Comparison of ENCODE assay signal across 17 mouse cellular contexts in the genomic region with DNA sequence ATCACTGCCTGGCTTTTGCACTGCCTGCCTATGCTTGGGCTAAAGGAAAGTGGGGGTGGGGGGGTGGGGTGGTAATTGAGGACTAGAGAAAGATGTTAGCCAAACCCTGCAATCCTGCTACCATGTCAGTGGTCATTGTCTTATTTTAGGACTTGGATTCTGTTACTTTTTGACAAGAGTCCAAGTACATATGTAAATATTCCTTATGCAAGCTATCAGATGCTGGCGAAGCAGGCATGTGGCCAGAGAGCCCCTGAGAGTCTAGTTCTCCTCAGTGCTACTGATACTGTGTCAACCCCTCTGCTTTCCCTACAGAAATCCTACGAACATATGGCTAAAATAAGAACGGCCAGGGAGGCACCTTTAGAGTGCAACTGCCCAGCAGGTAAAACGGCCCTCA. TPM values are rescaled to one million over a fixed set of nuclear protein-coding genes. Genes with fewer than 3 reads are reported as not detected.
DNase-seq lines count a peak whose midpoint lies in the region; ATAC-seq and TF ChIP-seq lines count a peak whose summit lies in the region.
"Had no signal": no experiment of that assay in that cellular context is flagged by ENCODE, and none has a peak within 500 bp of the region (broad histone marks: within the 10 kb centered on the region; RNA-seq: fewer than 3 reads in every experiment).

No protein-coding gene starts in this region.

- no peak overlapping the region for H3K9ac ChIP-seq in hindbrain, embryonic 14.5 days
- no peak overlapping the region for H3K9ac ChIP-seq in lung, postnatal 0 days (replicated peaks; ENCODE audit: low read depth)
- no peak overlapping the region for H3K9ac ChIP-seq in hindbrain, postnatal 0 days (replicated peaks; ENCODE audit: low read length)
- H3K9ac ChIP-seq: liver, embryonic 15.5 days had no signal

- no peak for TF ChIP-seq CTCF in lung, postnatal 0 days (IDR thresholded peaks at IDR 0.05)
- TF ChIP-seq CTCF in hindbrain, postnatal 0 days (IDR thresholded peaks at IDR 0.05; ENCODE audit: low read depth): no peak

- H3K27ac ChIP-seq in hindbrain, embryonic 14.5 days: no peak overlapping the region
- H3K27ac ChIP-seq in hindbrain, embryonic 10.5 days: no peak overlapping the region
- H3K27ac ChIP-seq in lung, postnatal 0 days (ENCODE audit: low read length): no peak overlapping the region
- no peak overlapping the region for H3K27ac ChIP-seq in hindbrain, postnatal 0 days
- H3K27ac ChIP-seq: liver, embryonic 15.5 days had no signal

- no peak for ATAC-seq in hindbrain, embryonic 14.5 days (ENCODE audit: low FRiP score)
- no peak for ATAC-seq in lung, postnatal 0 days
- no peak for ATAC-seq in hindbrain, postnatal 0 days
- ATAC-seq: intestine, embryonic 16.5 days had no signal

- TF ChIP-seq POLR2A in myocyte (IDR thresholded peaks at IDR 0.05; ENCODE audit: insufficient read length, low read depth): no peak

- H3K4me1 ChIP-seq in hindbrain, embryonic 14.5 days (replicated peaks; ENCODE audit: control insufficient read depth, insufficient read depth, low read length): 0 out of 2 replicates have a peak, but pooled peaks cover 7% of the 10 kb centered on the region
- peaks cover 25% of the 10 kb centered on the region for H3K4me1 ChIP-seq in hindbrain, embryonic 10.5 days (replicated peaks)
- H3K4me1 ChIP-seq in lung, postnatal 0 days (ENCODE audit: insufficient read depth, low read depth, low read length): no peaks in the 10 kb centered on the region; the same call in 1 of the 2 replicates
- no peaks in the 10 kb centered on the region for H3K4me1 ChIP-seq in hindbrain, postnatal 0 days (ENCODE audit: insufficient read depth, low read length)
- H3K4me1 ChIP-seq: liver, embryonic 15.5 days had no signal

- no peaks in the 10 kb centered on the region for H3K36me3 ChIP-seq in hindbrain, embryonic 14.5 days (replicated peaks; ENCODE audit: control insufficient read depth, insufficient read depth)
- no peaks in the 10 kb centered on the region for H3K36me3 ChIP-seq in hindbrain, embryonic 10.5 days
- H3K36me3 ChIP-seq in lung, postnatal 0 days (ENCODE audit: insufficient read depth, low read length): no peaks in the 10 kb centered on the region
- no peaks in the 10 kb centered on the region for H3K36me3 ChIP-seq in hindbrain, postnatal 0 days (ENCODE audit: insufficient read depth, low read length)
- no peaks in the 10 kb centered on the region for H3K36me3 ChIP-seq in myocyte (ENCODE audit: control insufficient read depth, insufficient read depth)
- H3K36me3 ChIP-seq: liver, embryonic 15.5 days had no signal

- no peaks in the 10 kb centered on the region for H3K9me3 ChIP-seq in hindbrain, embryonic 14.5 days (ENCODE audit: control insufficient read depth, low read length)
- H3K9me3 ChIP-seq in hindbrain, embryonic 10.5 days: no peaks in the 10 kb centered on the region
- no peaks in the 10 kb centered on the region for H3K9me3 ChIP-seq in lung, postnatal 0 days (ENCODE audit: low read length)
- H3K9me3 ChIP-seq in hindbrain, postnatal 0 days (ENCODE audit: low read length): no peaks in the 10 kb centered on the region
- H3K9me3 ChIP-seq: liver, embryonic 15.5 days had no signal

- no peak overlapping the region for H3K4me3 ChIP-seq in hindbrain, embryonic 14.5 days (replicated peaks; ENCODE audit: low read length)
- no peak overlapping the region for H3K4me3 ChIP-seq in hindbrain, embryonic 10.5 days
- 0 out of 2 replicates have a peak overlapping the region, but pooled peaks have one; percentile 45 for H3K4me3 ChIP-seq in lung, postnatal 0 days (ENCODE audit: low read depth, low read length)
- H3K4me3 ChIP-seq in hindbrain, postnatal 0 days (ENCODE audit: low read length): no peak overlapping the region
- peak overlapping the region; percentile 32 for H3K4me3 ChIP-seq in myocyte
- H3K4me3 ChIP-seq: liver, embryonic 15.5 days; megakaryocyte, embryonic 14.5 days had no signal

- H3K27me3 ChIP-seq in hindbrain, embryonic 14.5 days (ENCODE audit: control insufficient read depth, insufficient read depth, low read length): no peaks in the 10 kb centered on the region
- peaks cover 27% of the 10 kb centered on the region for H3K27me3 ChIP-seq in hindbrain, embryonic 10.5 days (ENCODE audit: insufficient read depth, poor library complexity, severe bottlenecking)
- no peaks in the 10 kb centered on the region for H3K27me3 ChIP-seq in lung, postnatal 0 days (replicated peaks; ENCODE audit: insufficient read depth, low read length)
- no peaks in the 10 kb centered on the region for H3K27me3 ChIP-seq in hindbrain, postnatal 0 days (ENCODE audit: insufficient read depth, low read length)
- H3K27me3 ChIP-seq in myocyte (ENCODE audit: control insufficient read depth, insufficient read depth, insufficient read length): no peaks in the 10 kb centered on the region

- H3K4me2 ChIP-seq in hindbrain, embryonic 14.5 days (replicated peaks): peak overlapping the region; percentile 99
- H3K4me2 ChIP-seq in lung, postnatal 0 days (replicated peaks; ENCODE audit: low read depth, low read length): peak overlapping the region; percentile 70
- 0 out of 2 replicates have a peak overlapping the region, but pooled peaks have one; percentile 78 for H3K4me2 ChIP-seq in hindbrain, postnatal 0 days (ENCODE audit: low read depth, low read length)
- H3K4me2 ChIP-seq in myocyte (ENCODE audit: low read depth): peak overlapping the region; percentile 75

- 84% methylated on average over 4 of the region's 4 CpGs for WGBS in hindbrain, embryonic 14.5 days
- 84% methylated on average over 4 of the region's 4 CpGs for WGBS in hindbrain, embryonic 10.5 days
- 49% methylated on average over 4 of the region's 4 CpGs for WGBS in lung, postnatal 0 days
- 73% methylated on average over 4 of the region's 4 CpGs for WGBS in hindbrain, postnatal 0 days

- no peaks in the 10 kb centered on the region for H3K79me2 ChIP-seq in myocyte (ENCODE audit: control insufficient read depth, insufficient read depth)

- H3ac ChIP-seq in myocyte (ENCODE audit: control insufficient read depth, insufficient read length): no peak overlapping the region

- TF ChIP-seq EP300 in lung, postnatal 0 days (IDR thresholded peaks at IDR 0.05): no peak

- DNase-seq in hindbrain, embryonic 14.5 days (ENCODE audit: low spot score): no peak
- no peak for DNase-seq in hindbrain, embryonic 10.5 days (ENCODE audit: low spot score)
- DNase-seq in lung, postnatal 0 days (ENCODE audit: low spot score): no peak
- DNase-seq in lung, postnatal 14 days: no peak
- no peak for DNase-seq in hindbrain, postnatal 0 days (ENCODE audit: low spot score)
- DNase-seq in thymus, postnatal 14 days: no peak
- DNase-seq in retina, postnatal 1 day: no peak
- DNase-seq: adrenal gland, adult 2 months; cerebellum, adult 18-20 months; heart, adult 11 months; kidney, postnatal 14 days; layer of hippocampus, postnatal 36 days; spleen, adult 18-20 months had no signal

TF ChIP-seq in myocyte, 11 proteins besides CTCF, POLR2A, EP300 and RAD21:
- TF ChIP-seq MAX (IDR thresholded peaks at IDR 0.05; ENCODE audit: low read depth): no peak
- TF ChIP-seq TCF3 (IDR thresholded peaks at IDR 0.05; ENCODE audit: insufficient read length, low read depth): no peak

RNA-seq across cellular contexts. Expression of gene Col25a1, which starts 51.1 kb away (rescaled TPM):
- 6.3 and 8.1 TPM in 2 replicates for polyA plus RNA-seq in hindbrain, embryonic 14.5 days (2014; fragmentation: Nextera tagmentation; extraction: Ambion mirVana)
- polyA plus RNA-seq in hindbrain, embryonic 10.5 days (2016; fragmentation: Nextera tagmentation; extraction: Ambion mirVana): 3.6 and 5.2 TPM in 2 replicates
- polyA plus RNA-seq in lung, postnatal 0 days (2015; fragmentation: Nextera tagmentation; extraction: Ambion mirVana): 7.0 and 7.7 TPM in 2 replicates
- 15.7 and 17.8 TPM in 2 replicates for total RNA-seq in hindbrain, postnatal 0 days (2014; rRNA removed)
- 3.9 and 4.2 TPM in 2 replicates for polyA plus RNA-seq in hindbrain, postnatal 0 days (2015; fragmentation: Nextera tagmentation; extraction: Ambion mirVana)
- 2.8 TPM for polyA plus RNA-seq in myocyte (2012; fragmentation: generic; extraction: Trizol)

Comparison
In these comparisons a context has a peak if more than half of its experiments do, and no peak if none do; other contexts are left out.
1. H3K4me3 ChIP-seq: peak in lung, postnatal 0 days (single experiment) and myocyte (single experiment); none in hindbrain, embryonic 14.5 days (single experiment), hindbrain, embryonic 10.5 days (single experiment) and hindbrain, postnatal 0 days (single experiment).
2. Peak in every context shown above with its lines, with median percentiles within 50 percentile points of each other: H3K4me2 ChIP-seq.